Mouse (Mus musculus): ENCODE measurements around the gene Bcam.

The Bcam gene

DNA sequence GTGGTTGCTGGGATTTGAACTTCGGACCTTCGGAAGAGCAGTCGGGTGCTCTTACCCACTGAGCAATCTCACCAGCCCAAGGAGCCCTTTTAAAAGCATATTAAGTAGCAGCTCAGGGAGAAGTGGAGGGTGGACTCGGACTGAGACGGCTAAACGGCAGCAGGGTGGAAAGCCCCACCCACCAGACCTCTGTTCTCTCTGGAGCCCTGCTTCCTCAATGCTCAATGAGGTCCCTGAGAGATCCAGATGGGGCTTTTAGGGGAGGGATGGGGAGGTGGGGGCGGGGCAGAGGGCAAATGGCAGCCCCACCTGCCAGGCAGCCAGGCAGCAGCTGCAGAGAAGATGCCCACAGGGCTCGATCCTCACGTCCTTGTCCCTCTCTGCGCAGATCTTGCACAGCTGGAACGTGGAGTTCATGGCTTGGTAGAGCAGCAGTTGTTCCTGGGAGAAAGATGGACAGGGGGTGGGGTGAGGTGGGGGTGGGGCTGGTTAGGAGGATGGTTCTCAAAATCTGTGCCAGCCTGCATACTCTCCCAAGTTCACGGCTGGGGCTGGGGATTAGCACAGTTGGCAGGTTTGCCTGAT is 15.2 kb upstream of the Bcam start:
- no peak for DNase-seq (ENCODE audit: low spot score in 2 of 2)

DNA sequence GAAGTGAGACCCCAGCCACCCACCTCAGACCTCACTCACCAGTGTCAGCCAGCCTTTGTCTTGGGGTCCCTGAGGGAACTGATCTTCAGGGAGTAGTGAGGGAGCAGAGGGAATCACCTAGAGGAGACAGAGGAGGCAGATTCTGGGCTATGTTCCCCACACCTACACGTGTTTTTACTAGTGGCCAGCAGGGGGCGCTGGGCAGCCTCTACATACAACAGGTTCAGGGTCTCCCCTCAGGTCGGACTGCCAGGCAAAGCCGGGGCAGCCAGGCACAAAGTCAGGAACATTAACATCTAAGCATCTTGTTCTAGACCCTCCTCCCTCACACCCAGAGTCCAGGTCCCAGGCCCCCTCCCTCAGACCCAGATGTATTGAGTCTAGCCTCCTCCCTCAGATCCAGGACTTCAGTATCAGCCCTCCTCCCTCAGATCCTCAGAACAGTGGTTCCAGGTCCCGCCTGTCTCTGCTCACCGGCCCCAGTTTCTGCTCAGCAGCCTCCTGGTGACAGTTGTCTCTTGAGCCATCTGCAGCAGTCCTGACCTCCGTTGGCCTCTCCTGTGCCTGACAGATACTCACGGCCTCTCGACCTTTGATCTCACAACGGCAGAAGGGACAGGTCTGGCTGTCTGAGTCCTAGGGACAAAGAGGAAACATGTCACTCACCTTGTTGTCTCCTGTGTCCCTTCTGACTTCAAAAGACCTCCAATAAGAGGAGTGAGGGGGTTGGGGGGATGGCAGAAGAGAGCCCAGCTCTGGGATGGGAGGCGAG is 14.1 kb upstream of the Bcam start:
- DNase-seq (ENCODE audit: low spot score in 2 of 2) = no peak

DNA sequence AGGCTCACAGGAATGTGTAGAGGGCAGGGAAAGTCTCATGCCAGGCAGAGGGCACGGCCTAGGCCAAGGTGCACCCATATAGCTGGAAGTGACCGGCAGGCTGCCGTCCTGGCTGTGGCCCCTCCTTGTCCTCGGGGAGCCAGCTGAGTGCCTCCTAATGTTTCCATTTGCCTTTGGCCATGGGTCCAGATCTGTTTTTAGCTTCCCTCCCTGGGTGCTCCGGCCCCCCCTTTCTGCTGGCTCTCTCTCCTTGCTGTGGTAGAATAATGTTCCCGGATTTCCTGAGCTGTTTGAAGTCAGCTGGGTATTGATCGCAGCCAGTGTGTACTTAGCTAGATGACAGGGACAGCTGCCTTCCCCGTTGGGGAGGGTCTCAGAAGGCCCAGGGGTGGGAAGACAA is 12.8 kb upstream of the Bcam start:
- DNase-seq (ENCODE audit: low spot score in 2 of 2) = no peak

DNA sequence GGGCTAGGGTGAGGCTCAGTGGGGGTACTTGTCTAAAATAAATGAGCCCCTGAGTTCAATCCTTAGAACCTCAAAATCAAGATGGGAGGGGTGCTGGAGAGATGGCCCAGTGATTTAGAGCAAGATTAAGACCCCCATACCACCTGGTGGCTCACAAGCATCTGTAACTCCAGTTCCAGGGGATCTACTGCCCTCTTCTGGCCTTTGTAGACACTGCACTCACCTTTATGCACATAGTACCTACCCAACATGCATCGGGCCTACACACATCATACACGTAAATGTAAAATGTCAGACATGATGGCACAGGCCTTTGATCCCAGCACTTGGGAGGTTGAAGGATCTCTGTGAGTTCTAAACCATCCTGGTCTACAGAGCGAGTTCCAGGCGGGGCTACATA is 11.8 kb upstream of the Bcam start:
- no peak for DNase-seq (ENCODE audit: low spot score in 2 of 2)

DNA sequence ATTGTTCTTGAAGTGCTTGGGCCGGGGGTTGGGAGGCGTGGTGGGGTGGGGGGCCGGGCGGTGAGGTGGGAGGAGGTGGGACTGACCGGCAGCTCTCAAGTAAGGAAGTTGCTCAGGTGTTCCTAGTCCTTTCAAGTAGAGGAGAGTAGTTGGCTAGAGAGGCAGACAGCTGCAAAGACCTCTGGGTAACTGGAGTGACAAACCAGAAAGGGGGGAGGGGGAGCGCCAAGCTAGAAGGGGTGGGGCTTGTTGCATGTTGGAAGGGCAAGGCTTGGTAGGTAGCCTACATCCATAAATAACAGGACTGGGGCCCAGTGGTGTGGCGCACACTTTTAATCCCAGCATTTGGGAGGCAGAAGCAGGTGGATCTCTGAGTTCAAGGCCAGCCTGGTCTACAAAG is 10.9 kb upstream of the Bcam start:
- no peak for DNase-seq (ENCODE audit: low spot score in 2 of 2)

DNA sequence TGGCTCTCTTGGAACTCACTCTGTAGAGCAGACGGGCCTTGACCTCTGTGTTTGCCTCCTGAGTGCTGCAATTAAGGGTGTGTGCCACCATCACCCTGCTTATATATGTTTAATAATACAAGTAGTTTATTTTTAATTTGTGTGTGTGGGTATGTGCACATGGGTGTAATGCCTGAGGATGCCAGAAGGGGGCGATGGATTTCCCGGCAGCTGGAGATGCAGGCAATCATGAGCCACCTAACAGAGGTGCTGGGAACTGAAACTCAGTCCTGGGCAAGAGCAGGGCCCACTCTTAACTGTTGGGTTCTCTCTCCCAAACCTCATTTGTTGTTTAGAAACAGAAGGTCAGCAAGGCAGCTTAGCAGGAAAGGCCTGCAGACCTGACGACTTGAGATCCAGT is 9.1 kb upstream of the Bcam start:
- DNase-seq (ENCODE audit: low spot score in 2 of 2) = no peak

DNA sequence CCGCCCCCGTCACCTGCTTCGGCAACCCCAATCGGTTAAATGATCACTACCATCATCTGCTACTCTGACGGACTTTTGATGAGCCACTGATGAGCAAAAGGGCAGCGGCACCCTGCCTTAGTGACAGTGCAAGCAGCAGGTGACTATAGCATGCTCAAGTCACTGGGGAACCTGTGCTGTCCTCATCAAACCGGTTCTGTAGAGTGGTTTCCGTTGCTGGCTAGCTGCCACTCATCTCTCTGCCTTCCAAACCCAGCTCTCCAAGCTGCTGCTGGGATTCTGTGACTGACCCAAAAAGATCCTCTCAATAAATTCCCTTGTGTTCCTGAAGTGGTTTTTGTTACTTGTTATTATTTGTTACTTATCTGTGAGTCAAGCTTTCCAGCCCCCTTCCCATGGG is 7.8 kb upstream of the Bcam start:
- DNase-seq (ENCODE audit: low spot score in 2 of 2) = no peak

DNA sequence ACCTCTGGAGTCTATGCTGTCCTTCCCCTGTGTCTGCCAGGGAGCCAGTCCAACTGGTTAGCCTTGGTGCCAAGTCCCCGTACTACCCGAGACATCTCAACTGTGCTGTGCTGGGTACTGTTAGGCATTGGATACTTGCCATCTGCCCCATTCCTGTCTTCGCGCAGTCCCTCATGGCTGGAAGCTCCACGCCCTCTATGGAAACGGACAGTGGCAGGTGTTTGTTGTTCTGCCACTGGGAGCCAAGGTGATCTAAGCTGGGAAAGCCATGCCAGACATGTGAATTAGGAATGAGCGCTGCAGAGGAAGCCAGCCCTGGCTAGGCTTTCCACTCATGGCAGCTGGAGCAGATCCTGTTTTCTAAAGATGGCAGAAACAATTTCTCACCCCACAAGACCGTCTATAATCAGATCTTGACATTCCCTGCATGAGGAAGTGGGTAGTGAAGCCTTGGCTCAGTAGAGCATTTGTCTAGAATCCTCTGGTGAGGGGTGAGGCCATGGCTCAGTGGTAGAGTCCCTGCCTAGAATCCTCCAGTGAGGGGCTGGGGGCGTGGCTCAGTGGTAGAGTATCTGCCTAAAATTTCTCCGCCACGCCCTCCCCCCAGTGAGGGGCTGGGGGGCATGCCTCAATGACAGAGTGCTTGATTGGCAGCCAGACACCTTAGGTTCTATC is 6.4 kb upstream of the Bcam start:
- DNase-seq (ENCODE audit: low spot score in 2 of 2) = no peak

DNA sequence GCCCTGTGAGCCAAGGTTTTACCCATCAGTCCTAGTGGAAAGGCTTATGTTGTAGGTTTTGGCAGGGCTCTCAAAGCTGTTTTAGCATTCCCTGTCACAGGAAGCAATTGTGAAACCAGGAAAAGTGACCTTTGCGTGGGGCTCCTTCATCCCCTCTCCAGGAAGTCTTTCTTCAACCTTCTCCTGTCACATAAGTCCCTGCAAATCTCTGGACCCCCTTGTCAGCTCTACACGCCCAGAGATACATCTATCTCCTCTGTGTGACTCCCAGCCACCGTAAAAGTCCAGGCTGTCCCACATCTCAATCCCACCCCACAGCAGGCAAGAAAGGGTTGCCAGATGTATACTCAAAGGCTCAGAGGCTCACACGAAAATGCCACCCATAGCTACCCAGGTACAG is 866 bp upstream of the Bcam start:
- DNase-seq (ENCODE audit: low spot score in 2 of 2) = no peak

DNA sequence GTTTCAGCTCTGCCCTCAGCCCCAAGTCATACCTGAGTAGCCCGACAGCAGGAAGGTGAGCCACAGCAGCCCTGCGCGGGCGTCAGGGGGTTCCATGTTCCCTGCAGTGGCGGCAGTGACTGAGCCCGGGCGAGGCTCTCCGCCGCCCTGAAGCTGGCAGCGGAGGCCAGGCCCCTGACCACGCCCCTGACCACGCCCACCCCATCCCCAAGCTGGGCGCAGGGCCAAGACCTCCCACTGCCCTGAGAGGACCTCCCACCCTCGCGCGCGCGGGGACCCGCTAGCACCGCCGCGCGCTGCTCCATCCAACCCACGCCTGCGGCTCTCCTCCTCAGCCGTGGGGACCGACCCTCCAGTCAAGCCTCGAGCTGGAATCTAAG is 451 bp downstream of the Bcam start:
- no peak for DNase-seq (ENCODE audit: low spot score in 2 of 2)

DNA sequence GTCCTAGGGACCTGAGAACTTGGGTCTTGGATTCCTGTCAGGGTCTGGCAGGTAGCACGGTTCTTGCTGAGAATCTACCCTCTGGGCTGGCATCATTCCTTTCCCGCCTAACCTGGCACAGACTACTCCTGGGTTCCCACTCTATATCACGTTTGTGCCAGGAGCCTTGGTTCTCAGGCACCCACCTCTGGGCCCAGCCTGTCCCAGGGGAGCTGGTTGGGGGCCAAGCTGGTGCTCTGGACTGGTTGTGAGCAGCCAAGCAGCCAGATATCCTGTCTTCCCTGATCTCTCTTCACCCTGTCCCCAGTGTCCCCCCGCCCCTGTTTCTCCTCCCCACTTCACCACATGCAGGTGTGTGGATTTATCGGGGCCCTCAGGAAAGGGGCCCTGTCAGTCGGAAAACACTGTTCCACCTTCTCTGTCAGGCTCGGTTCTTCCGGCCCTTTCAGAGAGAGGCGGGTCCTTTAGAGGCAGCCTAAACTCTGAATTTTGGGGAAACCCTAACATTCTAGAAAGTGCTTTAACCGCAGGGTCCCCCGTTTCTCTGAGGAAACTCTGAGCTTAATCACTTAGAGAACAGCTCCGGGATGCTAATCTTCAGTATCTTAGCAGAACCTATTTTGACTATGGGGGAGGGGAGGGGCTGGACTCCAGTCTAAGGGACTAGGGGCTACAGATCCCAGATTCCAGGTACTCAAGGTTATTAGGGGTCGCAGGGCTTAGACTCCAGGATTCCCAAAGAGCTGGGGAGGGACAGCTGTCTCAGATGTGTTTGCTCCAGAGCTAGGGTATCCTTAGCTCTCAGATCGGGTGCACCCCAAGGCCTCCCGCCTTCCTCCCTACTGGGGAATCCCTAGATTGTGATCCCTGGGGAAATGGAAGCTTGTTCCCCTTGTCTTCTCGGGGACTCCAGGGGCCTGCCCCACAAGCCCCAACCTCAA is 1.1 kb downstream of the Bcam start:
- no peak for DNase-seq (ENCODE audit: low spot score in 2 of 2)

DNA sequence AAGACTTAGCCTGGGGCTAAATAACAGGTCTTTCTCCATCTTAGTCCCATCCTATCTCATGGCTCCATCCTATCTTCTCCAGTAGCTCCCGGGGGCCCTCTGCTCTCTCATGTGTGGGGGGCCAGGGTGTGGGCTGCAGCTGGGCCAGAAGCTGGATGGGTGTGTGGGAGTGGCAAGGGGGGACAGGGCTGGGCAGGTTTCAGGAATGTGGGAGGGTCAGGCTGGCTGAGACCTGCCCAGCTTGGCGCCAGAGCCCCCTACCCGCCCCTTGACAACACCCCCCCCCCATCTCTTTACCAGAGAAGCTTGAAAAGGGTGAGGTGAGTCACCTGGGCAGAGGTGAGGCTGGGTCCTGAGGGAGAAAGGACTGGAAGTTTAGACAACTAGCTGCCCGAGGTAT is 1.8 kb downstream of the Bcam start:
- no peak for DNase-seq (ENCODE audit: low spot score in 2 of 2)

DNA sequence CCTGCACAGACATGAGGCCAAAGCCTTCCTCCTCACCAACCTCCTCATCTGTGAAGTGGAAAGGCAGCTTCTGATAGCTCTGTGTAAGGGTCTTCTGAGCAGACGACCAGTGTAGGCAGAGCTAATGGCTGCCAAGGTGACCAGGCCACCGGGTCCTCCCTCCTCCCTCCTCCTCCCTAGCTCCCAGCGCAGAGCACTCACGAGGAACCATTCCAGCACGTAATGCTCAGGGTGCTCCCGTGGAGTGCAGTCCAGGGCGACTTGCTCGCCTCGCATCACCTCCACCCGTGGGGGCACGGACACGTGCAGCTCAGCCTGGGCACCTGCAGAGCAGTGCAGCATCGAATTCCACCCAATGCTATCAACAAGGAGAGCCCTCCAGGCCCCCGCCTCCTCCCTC is 2.6 kb downstream of the Bcam start:
- DNase-seq (ENCODE audit: low spot score in 2 of 2) = no peak

DNA sequence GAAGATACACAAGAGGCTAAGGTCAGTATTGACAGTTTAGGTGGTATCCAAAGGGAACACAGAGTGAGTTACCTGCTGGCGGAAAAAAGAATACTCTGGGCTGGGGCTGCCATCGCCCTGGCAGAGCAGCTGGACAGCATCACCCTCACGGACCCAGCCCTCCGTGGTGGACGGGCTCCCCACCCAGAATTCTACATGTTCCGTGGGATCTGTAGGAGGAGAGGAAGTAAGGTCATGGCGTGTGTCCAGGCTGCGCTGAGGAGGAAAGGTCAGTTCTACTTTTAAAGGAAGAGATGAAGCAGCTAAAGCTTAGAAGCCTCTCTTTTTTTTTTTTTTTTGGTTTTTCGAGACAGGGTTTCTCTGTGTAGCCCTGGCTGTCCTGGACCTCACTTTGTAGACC is 6.2 kb downstream of the Bcam start:
- DNase-seq (ENCODE audit: low spot score in 2 of 2) = no peak

DNA sequence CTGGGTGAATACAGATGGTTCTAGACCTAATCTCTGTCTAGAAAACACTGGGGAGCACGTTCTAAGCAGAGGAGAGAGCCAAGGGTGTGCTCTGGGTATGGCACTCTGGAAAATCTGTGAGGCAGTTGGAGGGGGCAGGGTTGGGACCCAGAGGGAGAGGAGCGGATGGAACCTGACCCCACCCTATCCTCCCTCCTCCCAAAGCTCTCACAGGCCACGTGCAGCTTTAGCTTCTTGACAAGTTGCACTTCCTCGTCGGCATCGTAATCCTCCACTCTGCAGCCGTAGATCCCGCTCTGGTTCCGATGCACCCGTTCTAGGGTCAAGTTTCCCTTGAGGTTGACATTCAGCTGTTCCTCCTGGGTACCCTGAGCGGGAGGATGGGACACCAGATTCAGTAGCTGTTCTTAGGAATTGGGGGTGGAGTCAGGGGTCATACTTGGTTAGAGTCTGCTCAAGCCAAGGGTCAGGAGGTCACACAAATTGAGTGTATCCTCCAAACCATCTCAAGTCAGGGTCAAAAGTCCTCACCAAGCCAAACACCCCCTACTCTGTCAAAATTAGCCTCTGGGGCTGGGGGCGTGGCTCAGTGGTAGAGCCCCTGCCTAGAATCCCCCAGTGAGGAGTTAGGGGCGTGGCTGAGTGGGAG is 6.9 kb downstream of the Bcam start:
- DNase-seq (ENCODE audit: low spot score in 2 of 2) = no peak

DNA sequence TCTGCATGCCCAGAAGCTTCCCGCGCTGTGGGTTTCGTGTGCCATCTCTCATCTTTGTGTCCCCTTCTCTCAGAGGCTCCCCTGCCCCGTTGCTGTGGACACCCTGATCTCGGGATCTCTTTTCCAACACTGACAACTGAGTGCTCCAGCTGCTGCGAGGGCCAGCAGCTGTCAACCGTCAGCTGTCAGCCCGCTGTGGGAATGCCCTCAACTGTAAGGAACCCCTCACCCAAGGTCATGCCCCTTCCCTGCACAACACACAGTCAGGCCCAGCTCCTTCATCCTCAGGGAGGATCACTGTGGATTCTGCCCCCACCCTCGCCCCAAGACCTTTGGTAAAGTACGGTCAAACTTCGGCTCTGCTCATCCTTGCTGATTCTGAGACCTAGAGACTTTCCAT is 8.5 kb downstream of the Bcam start:
- DNase-seq (ENCODE audit: low spot score in 2 of 2) = no peak

DNA sequence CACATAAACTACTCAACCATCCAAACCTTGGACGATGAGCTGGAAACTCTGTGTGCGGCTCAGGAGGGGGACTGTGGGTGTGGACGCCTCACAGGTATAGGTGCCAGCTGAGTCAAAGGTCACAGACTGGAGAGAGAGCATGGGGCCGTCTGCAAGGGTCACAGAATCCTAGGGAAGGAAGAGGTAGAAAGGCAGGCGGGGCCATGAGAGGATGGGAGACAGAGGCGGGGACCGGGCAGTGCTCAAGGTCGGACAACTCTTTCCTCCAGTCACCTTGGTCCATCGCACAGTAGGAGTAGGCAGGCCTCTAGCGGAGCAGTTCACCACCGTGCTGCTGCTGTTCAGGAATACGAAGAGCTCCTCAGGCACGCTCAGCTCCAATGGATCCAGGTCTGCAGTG is 10.8 kb downstream of the Bcam start:
- DNase-seq (ENCODE audit: low spot score in 2 of 2) = no peak

DNA sequence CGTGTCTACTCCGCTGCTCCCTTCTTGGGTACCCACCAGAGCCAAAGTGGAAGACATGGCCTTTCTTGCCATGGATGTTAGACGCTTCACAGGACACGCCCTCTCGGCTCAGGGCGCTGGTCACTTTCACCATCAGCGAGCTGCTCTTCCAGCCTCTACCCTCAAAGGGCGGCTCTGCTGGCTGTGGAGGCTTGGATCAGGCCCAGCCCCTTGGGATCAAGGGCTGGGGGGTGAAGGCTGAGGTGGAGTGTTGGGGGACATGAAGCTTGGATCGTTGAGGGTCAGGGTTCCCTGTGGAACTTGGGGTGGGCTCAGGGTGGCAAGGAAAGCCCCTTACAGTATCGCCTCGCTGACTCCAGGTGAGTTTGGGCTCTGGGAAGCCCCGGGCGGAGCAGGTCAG is 12.2 kb downstream of the Bcam start:
- no peak for DNase-seq (ENCODE audit: low spot score in 2 of 2)

DNA sequence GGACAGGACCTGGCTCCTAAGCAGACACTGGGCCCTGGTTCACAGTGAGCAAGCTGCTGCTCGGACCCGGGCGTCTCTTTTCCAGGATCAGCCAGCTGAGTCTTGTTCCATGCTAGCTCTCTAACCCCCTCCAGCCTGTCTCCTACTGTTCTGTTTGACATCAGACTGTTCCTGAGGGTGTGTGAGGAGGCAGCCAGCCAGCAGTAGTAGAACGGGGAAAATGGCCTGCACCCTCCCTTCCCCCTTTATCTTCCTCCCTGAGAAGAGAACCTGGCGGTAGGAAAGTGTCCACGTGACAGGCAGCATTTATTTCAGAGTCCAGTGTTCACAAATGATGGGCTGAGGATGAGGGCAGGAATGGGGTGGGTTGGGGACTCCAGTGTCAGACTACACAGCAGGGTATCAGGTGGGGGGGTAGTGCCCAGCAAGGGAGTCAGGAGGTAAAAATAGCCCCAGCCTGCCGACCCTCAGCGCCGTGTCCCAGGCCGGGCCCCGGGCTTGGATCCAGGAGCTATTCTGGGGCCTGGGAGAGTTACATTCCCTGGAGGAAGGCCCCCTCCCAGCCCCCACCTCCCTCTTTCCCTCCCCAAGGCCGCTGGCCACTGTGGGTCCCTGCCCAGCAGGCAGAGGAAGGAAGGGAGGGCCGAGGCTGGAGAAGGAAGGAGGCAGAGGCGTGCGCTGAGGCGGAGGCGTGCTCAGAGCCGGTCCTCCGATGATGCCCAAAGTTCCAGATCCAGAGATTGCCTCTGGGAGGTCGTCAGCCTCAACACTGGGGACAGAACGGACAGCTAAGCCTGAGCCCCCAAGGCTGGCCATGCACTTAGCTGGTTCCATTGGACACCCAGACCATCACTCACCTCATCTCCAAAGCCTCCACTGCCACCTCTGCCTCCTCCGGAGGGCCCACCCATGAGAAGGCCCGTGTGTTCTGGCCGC is 14.7 kb downstream of the Bcam start:
- DNase-seq (ENCODE audit: low spot score in 2 of 2) = no peak

DNA sequence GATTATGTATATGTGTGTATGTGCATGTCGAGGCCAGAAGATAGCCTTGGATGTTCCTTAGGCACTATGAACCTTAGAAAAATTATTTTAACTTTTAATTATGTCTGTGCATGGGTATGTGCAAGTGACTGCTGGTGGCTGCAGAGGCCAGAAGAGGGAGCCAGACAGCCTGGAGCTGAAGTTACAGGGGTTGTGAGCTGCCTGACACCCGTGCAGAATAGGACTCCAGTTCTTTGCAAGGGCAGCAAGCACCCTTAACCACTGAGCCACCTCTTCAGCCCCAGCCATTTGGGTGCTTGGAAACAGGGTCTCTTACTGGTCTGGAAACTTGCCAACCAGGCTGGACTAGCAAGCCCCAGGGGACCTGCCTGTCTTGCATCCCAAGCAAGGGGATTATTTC is 15.8 kb downstream of the Bcam start:
- no peak for DNase-seq (ENCODE audit: low spot score in 2 of 2)

DNA sequence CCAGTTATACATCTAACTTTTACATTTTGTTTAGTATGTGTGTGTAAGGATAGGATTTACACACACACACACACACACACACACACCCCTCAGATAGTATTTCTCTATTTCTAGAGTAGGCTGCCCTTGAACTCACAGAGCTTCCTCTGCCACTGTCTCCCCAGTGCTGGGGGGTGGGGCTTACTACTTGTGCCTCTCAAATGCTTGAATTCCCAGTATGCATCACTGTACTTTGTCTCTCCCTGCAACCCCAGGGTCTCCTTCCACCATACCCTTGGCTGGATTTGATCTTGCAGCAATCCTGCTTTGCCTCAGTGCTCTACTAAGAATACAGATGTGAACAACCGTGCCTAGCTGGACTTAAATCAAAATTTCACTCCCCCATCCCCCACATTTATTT is 16.8 kb downstream of the Bcam start:
- no peak for DNase-seq (ENCODE audit: low spot score in 2 of 2)

Measured in right cerebral cortex, postnatal 36 days (tissue).